Mouse (Mus musculus) hindbrain, embryonic 14.5 days (tissue): Measurements from ENCODE around the gene Cacng2. TPM values are rescaled to one million over a fixed set of nuclear protein-coding genes. Genes with fewer than 3 reads are reported as not detected.

ENCODE experiments used
- ATAC-seq: fragments of 200-750 bp; cut with Nextera tagmentation; 2 replicates; pipeline ENCODE4 v1.8.0; 2017; ENCODE audit warnings: moderate number of reproducible peaks, mild to moderate bottlenecking, moderate TSS enrichment, moderate library complexity; ENCODE audit not compliant: low FRiP score
- DNase-seq: peaks from one replicate; pipeline ENCODE4 v3.0.0-alpha.2; 2015; ENCODE audit warnings: low spot score
- H3K27ac ChIP-seq: fragments of 300-500 bp; sonication (generic); 2 replicates; pipeline ENCODE4 v1.5.1; 2014; ENCODE audit warnings: mild to moderate bottlenecking, moderate library complexity
- H3K27me3 ChIP-seq: fragments of 300-500 bp; sonication (generic); 2 replicates; pipeline ENCODE4 v1.6.1; 2014; ENCODE audit warnings: mild to moderate bottlenecking, low read length, mixed read lengths; ENCODE audit not compliant: control insufficient read depth, insufficient read depth
- H3K36me3 ChIP-seq: fragments of 300-500 bp; sonication (generic); replicated peaks from 2 replicates; pipeline ENCODE4 v1.6.1; 2014; ENCODE audit not compliant: control insufficient read depth, insufficient read depth
- H3K4me1 ChIP-seq: fragments of 300-500 bp; sonication (generic); replicated peaks from 2 replicates; pipeline ENCODE4 v1.6.1; 2014; ENCODE audit warnings: antibody characterized with exemption, low read length, mixed read lengths; ENCODE audit not compliant: control insufficient read depth, insufficient read depth
- H3K4me2 ChIP-seq: fragments of 300-500 bp; sonication (generic); replicated peaks from 2 replicates; pipeline ENCODE4 v1.6.1; 2014; ENCODE audit warnings: mild to moderate bottlenecking, moderate library complexity
- H3K4me3 ChIP-seq: fragments of 300-500 bp; sonication (generic); replicated peaks from 2 replicates; pipeline ENCODE4 v1.5.1; 2014; ENCODE audit warnings: mild to moderate bottlenecking, low read length
- H3K9ac ChIP-seq: fragments of 300-500 bp; sonication (generic); 2 replicates; pipeline ENCODE4 v1.6.1; 2014
- H3K9me3 ChIP-seq: fragments of 300-500 bp; sonication (generic); 2 replicates; pipeline ENCODE4 v1.6.1; 2016; ENCODE audit warnings: low read length; ENCODE audit not compliant: control insufficient read depth
- WGBS: fragments of 180-500 bp; shearing (Covaris S2); extraction: QIAGEN DNeasy Blood & Tissue Kit; methylation state at CpG from one replicate; pipeline ENCODE4 v1.1.7; 2014; 5-methylcytosine and 5-hydroxymethylcytosine counted together
- polyA plus RNA-seq: library from polyadenylated mRNA; unstranded; fragments of >200 nt; fragmentation: Nextera tagmentation; extraction: Ambion mirVana; gene quantifications from 2 replicates; pipeline ENCODE4 v1.2.1, GENCODE M21; 2014

Gene Cacng2
- polyA plus RNA-seq, 1 experiment from 2014 or later: 14.7 TPM

- ATAC-seq (peak; percentile 41), DNase-seq (no peak)
- H3K36me3 ChIP-seq: peaks cover 55% of the 10 kb centered on the region
- 8% methylated on average over 52 of the region's 52 CpGs for WGBS
- no peaks in the 10 kb centered on the region for H3K9me3 ChIP-seq
- H3K4me1 ChIP-seq: peaks cover 24% of the 10 kb centered on the region
- no peaks in the 10 kb centered on the region for H3K27me3 ChIP-seq
- H3K27ac ChIP-seq: peak overlapping the region; percentile 20; the same call in 1 of the 2 replicates
- H3K4me3 ChIP-seq: peak overlapping the region; percentile 50
- H3K9ac ChIP-seq: peak overlapping the region; percentile 73
- peak overlapping the region; percentile 94 for H3K4me2 ChIP-seq
These were observed 164.1 kb downstream of the Cacng2 start for GRCm38 (mm10) chr15:77955440-77956403.

DNA sequence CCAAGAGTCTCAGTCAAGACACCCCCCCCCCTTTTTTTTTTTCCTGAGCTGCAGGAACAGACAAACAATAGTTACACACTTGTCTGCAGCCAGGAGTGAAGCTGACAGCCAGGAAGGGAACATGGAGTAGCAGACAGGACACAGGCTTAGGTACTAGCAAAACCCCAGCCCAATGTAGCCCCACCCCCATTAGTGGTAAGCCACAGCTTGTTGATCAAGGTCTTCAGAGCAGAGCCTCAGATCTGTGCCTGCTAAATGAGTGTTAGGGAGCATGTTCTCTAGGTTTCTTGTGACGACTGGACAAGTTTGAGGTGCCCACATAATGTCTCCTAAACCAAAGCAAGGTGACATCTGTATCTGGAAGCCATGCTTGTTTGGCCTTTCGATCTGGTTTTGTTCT lies 165.5 kb downstream of the Cacng2 start:
- H3K4me1 ChIP-seq: peaks cover 24% of the 10 kb centered on the region
- H3K27me3 ChIP-seq: no peaks in the 10 kb centered on the region
- WGBS: 89% methylated on average over 2 of the region's 2 CpGs
- H3K27ac ChIP-seq: no peak overlapping the region
- H3K4me3 ChIP-seq: no peak overlapping the region
- peak overlapping the region; percentile 20 for H3K4me2 ChIP-seq
- ATAC-seq: no peak
- no peak overlapping the region for H3K9ac ChIP-seq
- no peak for DNase-seq
- peaks cover 51% of the 10 kb centered on the region for H3K36me3 ChIP-seq
- no peaks in the 10 kb centered on the region for H3K9me3 ChIP-seq

GRCm38 (mm10) chr15:77952921-77953320 lies 166.9 kb downstream of the Cacng2 start:
- H3K4me3 ChIP-seq: no peak overlapping the region
- no peaks in the 10 kb centered on the region for H3K9me3 ChIP-seq
- H3K9ac ChIP-seq: no peak overlapping the region
- ATAC-seq (no peak), DNase-seq (no peak)
- no peaks in the 10 kb centered on the region for H3K27me3 ChIP-seq
- 79% methylated on average over 3 of the region's 3 CpGs for WGBS
- H3K4me2 ChIP-seq: no peak overlapping the region
- peaks cover 42% of the 10 kb centered on the region for H3K36me3 ChIP-seq
- H3K27ac ChIP-seq: no peak overlapping the region
- peaks cover 24% of the 10 kb centered on the region for H3K4me1 ChIP-seq

DNA sequence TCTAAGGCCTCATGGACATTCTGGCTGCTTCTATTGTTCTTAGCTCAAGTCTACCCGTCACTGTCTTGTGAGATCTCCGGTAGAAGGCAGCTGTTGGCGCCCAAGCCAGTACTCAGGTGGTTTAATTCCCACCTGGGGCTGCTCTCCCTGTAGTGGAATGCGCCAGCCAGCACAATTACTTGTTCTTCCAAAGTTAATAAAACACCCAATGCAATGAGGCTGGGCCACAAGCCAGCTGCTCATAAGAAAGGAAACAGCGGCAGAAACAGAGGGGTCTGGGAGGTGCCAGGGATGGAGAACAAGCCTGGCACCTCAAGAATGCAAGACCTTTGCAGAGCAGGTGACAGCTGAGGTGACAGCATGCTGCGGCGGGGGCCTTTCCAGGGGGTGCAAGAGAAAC lies 170.8 kb downstream of the Cacng2 start:
- ATAC-seq (no peak), DNase-seq (no peak)
- Histone ChIP-seq H3K36me3 (peaks cover 63% of the 10 kb centered on the region), H3K9ac (no peak overlapping the region), H3K4me2 (no peak overlapping the region), H3K4me1 (peaks cover 4% of the 10 kb centered on the region; the same call in 1 of the 2 replicates), H3K27me3 (no peaks in the 10 kb centered on the region), H3K9me3 (no peaks in the 10 kb centered on the region), H3K4me3 (no peak overlapping the region), H3K27ac (no peak overlapping the region)
- WGBS: 92% methylated on average over 7 of the region's 7 CpGs

GRCm38 (mm10) chr15:77945711-77946110 lies 174.1 kb downstream of the Cacng2 start:
- no peak overlapping the region for H3K4me3 ChIP-seq
- H3K27me3 ChIP-seq: no peaks in the 10 kb centered on the region
- no peak overlapping the region for H3K9ac ChIP-seq
- H3K36me3 ChIP-seq: peaks cover 61% of the 10 kb centered on the region
- no peak overlapping the region for H3K27ac ChIP-seq
- H3K4me1 ChIP-seq: no peaks in the 10 kb centered on the region
- DNase-seq (no peak), ATAC-seq (no peak)
- no peaks in the 10 kb centered on the region for H3K9me3 ChIP-seq
- no peak overlapping the region for H3K4me2 ChIP-seq
- WGBS: 97% methylated on average over 4 of the region's 4 CpGs

Other genes starting within 250 kb of the Cacng2 start
- 207 and 216 TPM in 2 replicates for gene Txn2, start 191.0 kb downstream of the Cacng2 start, polyA plus RNA-seq
- gene Foxred2, start 163.3 kb downstream of the Cacng2 start, polyA plus RNA-seq: 10.7 and 10.8 TPM in 2 replicates
- 167 and 177 TPM in 2 replicates for gene Eif3d, start 149.2 kb downstream of the Cacng2 start, polyA plus RNA-seq
- gene Ift27, start 54.1 kb upstream of the Cacng2 start, polyA plus RNA-seq: 105 and 108 TPM in 2 replicates
- gene Pvalb, start 86.4 kb upstream of the Cacng2 start, polyA plus RNA-seq: 6.8 and 8.7 TPM in 2 replicates
- gene Ncf4, start 124.8 kb upstream of the Cacng2 start, polyA plus RNA-seq: 1.5 and 2.7 TPM in 2 replicates
- gene Csf2rb2, start 185.7 kb upstream of the Cacng2 start, polyA plus RNA-seq: 0.21 and 0.33 TPM in 2 replicates
- 0.47 and 1.1 TPM in 2 replicates for gene Csf2rb, start 205.7 kb upstream of the Cacng2 start, polyA plus RNA-seq